Mouse (Mus musculus): Measurements from ENCODE around the gene Vps37d.

Gene Vps37d

GRCm38 (mm10) chr5:135025899-135026298 is 52.2 kb downstream of the Vps37d start:
- no peak for DNase-seq (ENCODE audit: low spot score)

- no peak for DNase-seq (ENCODE audit: low spot score)
Observed at GRCm38 (mm10) chr5:135024665-135025224, 53.3 kb downstream of the Vps37d start.

- peak; percentile 89 for DNase-seq (ENCODE audit: low spot score)
Observed at GRCm38 (mm10) chr5:135023344-135024173, 54.5 kb downstream of the Vps37d start, which contains the start of gene Stx1a. Gene Stx1a (plus strand): TSS chr5:135023482.
